Mouse (Mus musculus) limb, embryonic 11.5 days (tissue): Measurements from ENCODE around the gene Cyb5r1. TPM values are rescaled to one million over a fixed set of nuclear protein-coding genes. Genes with fewer than 3 reads are reported as not detected.

Experiments used
- ATAC-seq: fragments of 200-750 bp; cut with Nextera tagmentation; 2 replicates; pipeline ENCODE4 v1.8.0; 2017; ENCODE audit warnings: low read depth; ENCODE audit not compliant: insufficient number of reproducible peaks, low FRiP score, low TSS enrichment
- DNase-seq: peaks from one replicate; pipeline ENCODE4 v3.0.0-alpha.2; 2015; ENCODE audit warnings: low spot score
- H3K27ac ChIP-seq: fragments of 300-500 bp; sonication (generic); replicated peaks from 2 replicates; pipeline ENCODE4 v1.5.1; 2014; ENCODE audit warnings: low read depth, mild to moderate bottlenecking, low read length
- H3K27me3 ChIP-seq: fragments of 300-500 bp; sonication (generic); 2 replicates; pipeline ENCODE4 v1.6.1; 2014; ENCODE audit warnings: mild to moderate bottlenecking, low read length, mixed read lengths; ENCODE audit not compliant: control insufficient read depth, insufficient read depth
- H3K36me3 ChIP-seq: fragments of 300-500 bp; sonication (generic); 2 replicates; pipeline ENCODE4 v1.6.1; 2014; ENCODE audit warnings: mild to moderate bottlenecking, low read length, moderate library complexity, mixed read lengths; ENCODE audit not compliant: control insufficient read depth, insufficient read depth
- H3K4me1 ChIP-seq: fragments of 300-500 bp; sonication (generic); 2 replicates; pipeline ENCODE4 v1.6.1; 2014; ENCODE audit warnings: low read length, mixed read lengths; ENCODE audit not compliant: control insufficient read depth, insufficient read depth
- H3K4me2 ChIP-seq: fragments of 300-500 bp; sonication (generic); 2 replicates; pipeline ENCODE4 v1.6.1; 2014; ENCODE audit warnings: low read depth, mild to moderate bottlenecking, moderate library complexity; ENCODE audit not compliant: severe bottlenecking
- H3K4me3 ChIP-seq: fragments of 300-500 bp; sonication (generic); 2 replicates; pipeline ENCODE4 v1.5.1; 2014; ENCODE audit warnings: low read depth, low read length
- H3K9ac ChIP-seq: fragments of 300-500 bp; sonication (generic); 2 replicates; pipeline ENCODE4 v1.6.1; 2014; ENCODE audit warnings: mild to moderate bottlenecking, low read length
- H3K9me3 ChIP-seq: fragments of 300-500 bp; sonication (generic); 2 replicates; pipeline ENCODE4 v1.6.1; 2016; ENCODE audit warnings: low read length; ENCODE audit not compliant: control insufficient read depth
- WGBS: fragments of 180-500 bp; shearing (Covaris S2); extraction: QIAGEN DNeasy Blood & Tissue Kit; methylation state at CpG from one replicate; pipeline ENCODE4 v1.1.7; 2014; 5-methylcytosine and 5-hydroxymethylcytosine counted together
- polyA plus RNA-seq: library from polyadenylated mRNA; unstranded; fragments of >200 nt; fragmentation: Nextera tagmentation; extraction: Ambion mirVana; gene quantifications from 2 replicates; pipeline ENCODE4 v1.2.1, GENCODE M21; 2014

The Cyb5r1 gene
- polyA plus RNA-seq = 33.5 and 36.1 TPM in 2 replicates

DNA sequence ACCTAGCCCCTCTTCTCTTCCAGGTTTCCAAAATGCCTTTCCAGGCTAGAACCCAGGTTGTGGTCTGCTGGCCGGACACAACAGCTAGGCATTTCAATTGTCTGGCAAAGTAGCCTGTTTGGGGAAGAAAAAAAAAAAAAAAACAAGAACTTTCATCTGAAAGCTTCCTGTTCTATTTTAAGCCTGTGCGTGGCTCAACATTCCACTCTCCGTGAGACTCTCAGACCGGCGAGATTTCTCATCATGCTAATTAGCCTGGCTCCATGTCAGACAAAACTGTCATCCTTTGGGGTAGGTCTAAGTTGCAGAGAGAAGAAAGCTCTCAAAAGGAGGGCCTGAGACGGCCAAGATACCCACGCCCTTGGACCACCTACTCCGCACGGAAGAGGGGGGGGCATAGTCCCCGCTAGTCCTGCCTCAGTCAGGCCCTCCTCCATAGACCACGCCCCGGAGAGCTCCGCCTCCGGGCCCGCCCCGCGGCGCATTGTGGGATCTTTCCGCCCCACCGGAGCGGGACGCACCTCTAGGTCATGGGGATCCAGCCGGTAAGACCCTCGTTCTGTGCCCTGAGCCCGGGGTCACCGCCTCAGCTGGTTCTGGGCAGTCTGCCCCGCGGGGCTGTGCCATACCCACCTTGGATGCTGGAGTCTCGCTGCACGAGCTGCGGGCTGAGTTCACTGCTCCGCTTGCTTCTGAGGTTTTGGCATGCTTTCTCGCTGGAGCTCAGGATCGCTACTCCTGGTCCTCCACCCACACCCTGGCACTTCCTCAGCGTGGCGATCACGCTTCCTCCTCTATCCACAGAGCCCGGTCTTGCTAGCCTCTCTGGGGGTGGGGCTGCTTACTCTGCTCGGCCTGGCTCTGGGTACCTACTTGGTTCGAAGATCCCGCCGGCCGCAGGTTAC, at the start of gene Cyb5r1:
Gene Cyb5r1 (plus strand): TSS at position 51 of the 905 bp plus-strand sequence.
- no peaks in the 10 kb centered on the region for H3K9me3 ChIP-seq
- peak within 1 kb of the TSS; percentile 84 for H3K4me2 ChIP-seq
- H3K36me3 ChIP-seq = peaks cover 4% of the 10 kb centered on the region; the same call in 1 of the 2 replicates
- H3K9ac ChIP-seq = peak within 1 kb of the TSS; percentile 78
- H3K27ac ChIP-seq = 0 out of 2 replicates have a peak within 1 kb of the TSS, but pooled peaks have one; percentile 51
- ATAC-seq = peak; percentile 97
- H3K27me3 ChIP-seq = no peaks in the 10 kb centered on the region
- DNase-seq = peak; percentile 91
- peak within 1 kb of the TSS; percentile 81 for H3K4me3 ChIP-seq
- H3K4me1 ChIP-seq = 0 out of 2 replicates have a peak, but pooled peaks cover 7% of the 10 kb centered on the region
- under 1% methylated on average over 43 of the region's 43 CpGs for WGBS

DNA sequence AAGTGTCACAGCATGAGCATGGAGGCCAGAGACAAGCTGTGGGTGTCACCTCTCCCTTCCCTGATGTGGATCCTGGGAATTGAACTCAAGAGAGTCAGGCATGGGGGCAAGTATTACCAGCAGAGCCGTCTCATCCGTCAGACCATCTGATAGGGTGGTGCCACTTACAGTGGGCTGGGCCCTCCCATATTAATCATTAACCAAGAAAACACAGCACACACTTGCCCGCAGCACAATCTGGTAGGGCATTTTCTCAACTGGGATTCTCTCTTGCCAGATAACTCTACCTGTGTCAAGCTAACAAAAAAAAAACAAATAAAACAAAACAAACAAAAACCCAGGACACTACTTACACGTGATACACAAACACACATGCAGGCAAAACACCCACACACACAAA, 47.9 kb upstream of the Cyb5r1 start:
- 95% methylated on average over 4 of the region's 4 CpGs for WGBS
- no peak for ATAC-seq

DNA sequence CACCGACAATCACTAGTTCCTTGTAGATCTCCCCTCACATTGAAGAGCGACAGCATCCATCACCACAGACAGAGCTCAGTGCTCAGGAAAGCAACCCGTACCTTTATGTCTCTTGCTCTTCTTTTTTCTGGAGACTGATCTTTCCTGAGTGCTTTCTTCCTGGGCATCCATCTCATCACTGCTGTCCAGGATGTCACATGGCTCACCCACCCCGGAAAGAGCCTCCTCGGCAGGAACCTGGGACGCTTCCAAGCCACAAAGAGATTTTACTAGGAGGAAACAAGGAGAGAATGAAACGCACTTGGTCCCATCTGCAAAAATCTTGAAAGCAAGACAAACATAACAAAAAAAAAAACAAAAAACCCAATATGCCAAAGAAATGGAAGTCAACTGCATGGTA, 44.7 kb upstream of the Cyb5r1 start:
- Histone ChIP-seq H3K36me3 (peaks cover 16% of the 10 kb centered on the region), H3K4me3 (peak overlapping the region; percentile 80), H3K4me1 (0 out of 2 replicates have a peak, but pooled peaks cover 6% of the 10 kb centered on the region), H3K27ac (no peak overlapping the region), H3K9ac (no peak overlapping the region; the same call in 1 of the 2 replicates), H3K9me3 (no peaks in the 10 kb centered on the region), H3K4me2 (peak overlapping the region; percentile 76), H3K27me3 (no peaks in the 10 kb centered on the region)
- ATAC-seq = no peak
- WGBS = 81% methylated on average over 7 of the region's 7 CpGs
- no peak for DNase-seq

More for the DNA sequence above, 47.9 kb upstream of the Cyb5r1 start:
- no peak overlapping the region for H3K4me2 ChIP-seq
- no peaks in the 10 kb centered on the region for H3K27me3 ChIP-seq
- DNase-seq = no peak
- no peak overlapping the region for H3K9ac ChIP-seq
- no peaks in the 10 kb centered on the region for H3K9me3 ChIP-seq
- H3K4me3 ChIP-seq = no peak overlapping the region
- H3K27ac ChIP-seq = no peak overlapping the region
- H3K4me1 ChIP-seq = 0 out of 2 replicates have a peak, but pooled peaks cover 6% of the 10 kb centered on the region
- peaks cover 27% of the 10 kb centered on the region for H3K36me3 ChIP-seq

DNA sequence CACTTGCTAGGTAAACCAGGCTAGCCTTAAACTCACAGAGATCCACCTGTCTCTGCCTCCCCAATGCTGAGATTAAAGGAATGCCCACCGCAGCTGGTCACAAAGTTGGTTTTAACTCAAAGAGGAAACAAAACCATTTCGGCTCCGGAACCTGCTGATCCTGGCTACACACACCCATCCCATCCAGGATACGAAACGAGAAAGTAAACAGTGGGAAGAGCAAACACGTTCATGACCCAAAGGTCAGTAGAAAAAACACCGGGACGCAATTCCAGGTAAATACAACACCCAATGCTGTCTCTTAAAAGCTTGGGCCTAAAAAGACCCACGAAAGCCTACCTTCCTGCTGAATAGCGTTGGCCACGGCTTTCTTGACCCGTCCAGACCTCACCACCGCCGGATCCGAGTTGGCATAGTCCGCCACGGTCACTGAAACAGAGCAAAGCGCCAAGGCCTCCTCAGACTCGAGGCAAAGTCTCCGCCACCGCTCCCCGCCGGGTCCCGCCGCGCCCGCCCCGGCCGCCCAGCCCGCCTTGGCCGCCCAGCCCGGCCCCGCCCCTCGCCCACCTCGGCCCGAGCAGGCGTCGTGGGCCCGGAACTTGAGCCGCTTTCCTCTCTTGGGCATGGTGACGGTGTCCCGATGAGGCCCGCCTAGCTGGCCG, 44.0 kb upstream of the Cyb5r1 start:
- WGBS = under 1% methylated on average over 44 of the region's 44 CpGs
- Histone ChIP-seq H3K4me3 (peak overlapping the region; percentile 80), H3K9me3 (no peaks in the 10 kb centered on the region), H3K9ac (peak overlapping the region; percentile 95), H3K4me2 (peak overlapping the region; percentile 76), H3K4me1 (0 out of 2 replicates have a peak, but pooled peaks cover 6% of the 10 kb centered on the region), H3K27me3 (no peaks in the 10 kb centered on the region), H3K36me3 (peaks cover 10% of the 10 kb centered on the region), H3K27ac (0 out of 2 replicates have a peak overlapping the region, but pooled peaks have one; percentile 18)
- DNase-seq (no peak), ATAC-seq (peak; percentile 55)

DNA sequence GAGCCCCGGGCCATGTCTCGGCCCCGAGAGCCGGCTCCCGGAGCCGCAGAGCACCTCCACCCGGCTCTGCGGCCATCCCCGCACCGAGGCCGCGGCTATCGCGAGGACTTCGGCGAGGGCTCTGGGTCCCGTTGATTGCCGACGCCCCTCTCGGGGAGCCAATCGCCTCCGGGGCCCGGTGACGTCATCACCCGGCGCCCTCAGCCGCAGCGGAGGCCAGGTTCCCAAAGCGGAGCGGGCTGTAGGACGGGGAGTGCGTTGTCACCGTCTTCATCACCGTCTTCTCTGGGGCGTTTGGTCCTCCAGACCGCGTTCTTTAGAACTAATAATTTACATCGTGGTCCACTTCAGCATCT, 43.5 kb upstream of the Cyb5r1 start, which contains the start of gene Tmem183a:
Gene Tmem183a (minus strand): TSS at position 123 of the 356 bp plus-strand sequence.
- H3K4me1 ChIP-seq = 0 out of 2 replicates have a peak, but pooled peaks cover 6% of the 10 kb centered on the region
- WGBS = 0% methylated on average over 38 of the region's 38 CpGs
- H3K36me3 ChIP-seq = peaks cover 10% of the 10 kb centered on the region
- H3K27me3 ChIP-seq = no peaks in the 10 kb centered on the region
- peak within 1 kb of the TSS; percentile 80 for H3K4me3 ChIP-seq
- ATAC-seq (peak; percentile 96), DNase-seq (peak; percentile 98)
- peak within 1 kb of the TSS; percentile 95 for H3K9ac ChIP-seq
- no peaks in the 10 kb centered on the region for H3K9me3 ChIP-seq
- peak within 1 kb of the TSS; percentile 76 for H3K4me2 ChIP-seq
- H3K27ac ChIP-seq = 0 out of 2 replicates have a peak within 1 kb of the TSS, but pooled peaks have one; percentile 18

DNA sequence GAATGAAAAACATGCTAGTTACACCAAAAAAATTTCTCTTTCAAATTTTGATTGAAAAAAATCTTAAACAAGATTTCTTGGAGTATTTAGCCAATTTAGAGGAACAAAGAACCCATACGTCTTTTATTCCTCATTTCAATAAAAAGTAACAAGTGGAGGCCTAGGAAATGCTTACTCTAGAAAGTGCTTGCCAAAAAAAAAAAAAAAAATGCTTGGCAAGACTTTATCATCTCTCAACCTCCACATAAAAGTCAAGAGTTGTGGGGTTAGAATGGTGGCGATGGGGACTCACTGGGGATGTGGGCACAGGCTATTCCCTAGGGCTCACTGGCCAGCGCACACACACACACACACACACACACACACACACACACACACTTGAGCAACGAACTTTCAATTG, 42.2 kb upstream of the Cyb5r1 start:
- 0 out of 2 replicates have a peak, but pooled peaks cover 6% of the 10 kb centered on the region for H3K4me1 ChIP-seq
- peaks cover 5% of the 10 kb centered on the region; the same call in 1 of the 2 replicates for H3K36me3 ChIP-seq
- no peak overlapping the region for H3K4me3 ChIP-seq
- no peak for DNase-seq
- H3K27ac ChIP-seq = no peak overlapping the region
- no peak for ATAC-seq
- H3K4me2 ChIP-seq = no peak overlapping the region
- H3K9me3 ChIP-seq = no peaks in the 10 kb centered on the region
- 82% methylated on average over 4 of the region's 4 CpGs for WGBS
- no peak overlapping the region for H3K9ac ChIP-seq
- H3K27me3 ChIP-seq = no peaks in the 10 kb centered on the region

DNA sequence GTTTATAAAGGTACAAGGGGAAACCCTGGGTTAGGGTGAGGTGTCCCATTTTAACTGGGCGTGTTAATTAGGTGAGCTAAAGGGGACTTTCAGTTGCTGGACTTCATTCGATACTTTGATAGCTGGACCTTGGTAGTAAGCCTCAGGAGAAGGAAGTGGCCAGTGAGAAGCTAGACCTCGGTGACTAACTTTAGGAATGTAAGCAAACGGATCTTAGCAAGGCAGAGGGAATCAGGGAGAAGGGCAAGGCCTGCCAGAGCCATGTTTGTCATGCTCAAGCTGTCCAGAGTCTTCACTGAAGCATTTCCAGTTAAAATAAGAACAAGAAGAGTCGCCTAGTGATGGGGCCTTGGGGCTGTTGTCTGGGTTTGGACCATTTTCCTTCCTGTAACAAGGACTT, 39.9 kb upstream of the Cyb5r1 start:
- ATAC-seq = no peak
- H3K4me2 ChIP-seq = no peak overlapping the region
- no peaks in the 10 kb centered on the region for H3K9me3 ChIP-seq
- no peak for DNase-seq
- 65% methylated on average over 5 of the region's 5 CpGs for WGBS
- H3K27me3 ChIP-seq = no peaks in the 10 kb centered on the region
- H3K27ac ChIP-seq = no peak overlapping the region
- no peak overlapping the region for H3K4me3 ChIP-seq
- 0 out of 2 replicates have a peak, but pooled peaks cover 6% of the 10 kb centered on the region for H3K4me1 ChIP-seq
- H3K36me3 ChIP-seq = no peaks in the 10 kb centered on the region
- no peak overlapping the region for H3K9ac ChIP-seq

DNA sequence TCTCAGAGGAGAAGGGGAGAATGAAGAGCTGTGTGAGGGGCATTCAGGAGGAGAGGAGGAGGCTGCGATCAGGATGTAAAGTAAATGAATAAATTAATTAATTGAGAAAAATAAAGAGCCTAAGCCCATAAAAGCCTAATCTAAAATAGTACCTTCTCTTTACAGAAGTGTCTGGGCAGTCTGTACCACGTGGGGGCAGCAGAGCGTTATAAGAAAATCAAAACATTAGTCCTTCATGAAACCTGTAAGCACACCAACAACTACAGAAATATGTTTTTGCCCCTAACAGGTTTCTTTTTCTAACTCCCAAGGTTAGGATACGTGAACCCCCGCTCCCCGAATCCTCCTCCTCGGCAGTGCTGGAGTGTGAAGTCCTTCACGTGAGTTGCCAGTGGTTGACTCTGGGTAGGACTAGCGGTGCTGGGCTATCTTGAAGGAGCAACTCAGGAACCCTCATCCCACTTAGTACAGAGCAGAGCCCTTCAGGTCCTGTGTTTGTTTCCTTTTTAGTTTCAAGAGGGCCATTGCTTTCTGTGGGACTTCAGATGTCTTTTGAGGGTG, 36.5 kb upstream of the Cyb5r1 start:
- no peak for ATAC-seq
- 53% methylated on average over 9 of the region's 9 CpGs for WGBS
- no peaks in the 10 kb centered on the region for H3K36me3 ChIP-seq

More for the DNA sequence above, 36.5 kb upstream of the Cyb5r1 start:
- no peaks in the 10 kb centered on the region for H3K9me3 ChIP-seq
- H3K27me3 ChIP-seq = no peaks in the 10 kb centered on the region
- H3K27ac ChIP-seq = no peak overlapping the region
- H3K4me2 ChIP-seq = no peak overlapping the region
- no peak overlapping the region for H3K4me3 ChIP-seq
- H3K9ac ChIP-seq = no peak overlapping the region
- H3K4me1 ChIP-seq = no peaks in the 10 kb centered on the region
- peak; percentile 71 for DNase-seq
